Mouse (Mus musculus) bone marrow macrophage, adult 2 months (primary cell): ENCODE data around the gene Hectd2.

Experiments used
- CTCF ChIP-seq: IDR thresholded peaks from 2 replicates; pipeline ENCODE4 v1.5.1; 2012; ENCODE audit warnings: low read depth, mild to moderate bottlenecking, low read length, moderate library complexity
- POLR2A ChIP-seq: IDR thresholded peaks from 2 replicates; pipeline ENCODE4 v1.6.1; 2012; ENCODE audit warnings: mild to moderate bottlenecking, low read depth, low read length, borderline replicate concordance

DNA sequence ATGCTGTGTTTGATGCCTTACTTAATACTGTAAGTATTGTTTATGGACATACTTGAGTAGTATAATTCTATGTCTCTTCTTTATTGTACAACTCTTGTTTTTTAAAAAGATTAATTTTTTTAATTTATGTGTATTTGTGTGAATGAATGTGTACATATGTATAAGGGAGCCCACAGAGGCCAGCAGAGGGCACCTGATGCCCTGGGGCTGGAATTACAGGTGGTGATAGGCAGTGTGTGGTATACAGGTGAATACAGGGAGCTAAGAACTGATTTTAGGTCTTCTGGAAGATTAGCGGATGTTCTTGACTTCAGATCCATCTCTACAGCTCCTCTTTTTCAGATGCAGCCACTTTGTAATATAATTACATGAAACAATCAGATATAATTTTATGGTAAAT is 31.1 kb downstream of the Hectd2 start:
- no peak for TF ChIP-seq CTCF
- no peak for TF ChIP-seq POLR2A
